Mouse (Mus musculus) lung, embryonic 14.5 days (tissue): ENCODE data around the gene Nup93. TPM values are rescaled to one million over a fixed set of nuclear protein-coding genes. Genes with fewer than 3 reads are reported as not detected.

Experiments
- ATAC-seq: fragments of 200-750 bp; cut with Nextera tagmentation; 2 replicates; pipeline ENCODE4 v1.8.0; 2017; ENCODE audit warnings: mild to moderate bottlenecking, moderate TSS enrichment, moderate library complexity; ENCODE audit not compliant: insufficient read depth
- DNase-seq: peaks from one replicate; pipeline ENCODE4 v3.0.0-alpha.2; 2015
- H3K27ac ChIP-seq: fragments of 300-500 bp; sonication (generic); 2 replicates; pipeline ENCODE4 v1.5.1; 2014; ENCODE audit warnings: low read depth, mild to moderate bottlenecking, moderate library complexity
- H3K27me3 ChIP-seq: fragments of 300-500 bp; sonication (generic); 2 replicates; pipeline ENCODE4 v1.6.1; 2014; ENCODE audit warnings: low read length, control low read depth; ENCODE audit not compliant: insufficient read depth
- H3K36me3 ChIP-seq: fragments of 300-500 bp; sonication (generic); 2 replicates; pipeline ENCODE4 v1.6.1; 2014; ENCODE audit warnings: control low read depth; ENCODE audit not compliant: insufficient read depth
- H3K4me1 ChIP-seq: fragments of 300-500 bp; sonication (generic); 2 replicates; pipeline ENCODE4 v1.6.1; 2014; ENCODE audit warnings: antibody characterized with exemption, control low read depth; ENCODE audit not compliant: insufficient read depth
- H3K4me2 ChIP-seq: fragments of 300-500 bp; sonication (generic); 2 replicates; pipeline ENCODE4 v1.6.1; 2014; ENCODE audit warnings: mild to moderate bottlenecking
- H3K4me3 ChIP-seq: fragments of 300-500 bp; sonication (generic); 2 replicates; pipeline ENCODE4 v1.5.1; 2014; ENCODE audit warnings: low read depth, low read length
- H3K9ac ChIP-seq: fragments of 300-500 bp; sonication (generic); 2 replicates; pipeline ENCODE4 v1.6.1; 2014
- H3K9me3 ChIP-seq: fragments of 300-500 bp; sonication (generic); 2 replicates; pipeline ENCODE4 v1.6.1; 2016; ENCODE audit warnings: low read depth, low read length, control low read depth
- CTCF ChIP-seq: IDR thresholded peaks from 2 replicates; pipeline ENCODE4 v1.5.1; 2016; ENCODE audit warnings: antibody characterized with exemption, low read depth
- WGBS: fragments of 180-500 bp; shearing (Covaris S2); extraction: QIAGEN DNeasy Blood & Tissue Kit; methylation state at CpG from one replicate; pipeline ENCODE4 v1.1.7; 2014; 5-methylcytosine and 5-hydroxymethylcytosine counted together
- polyA plus RNA-seq: library from polyadenylated mRNA; unstranded; fragments of >200 nt; fragmentation: Nextera tagmentation; extraction: Ambion mirVana; gene quantifications from 2 replicates; pipeline ENCODE4 v1.2.1, GENCODE M21; 2014

The Nup93 gene
- polyA plus RNA-seq, 1 experiment from 2014 or later, result 126 TPM

GRCm38 (mm10) chr8:94172809-94173732 is 41.3 kb upstream of the Nup93 start:
- Histone ChIP-seq H3K9me3 (no peaks in the 10 kb centered on the region), H3K4me1 (0 out of 2 replicates have a peak, but pooled peaks cover 7% of the 10 kb centered on the region), H3K27ac (peak overlapping the region; percentile 18; the same call in 1 of the 2 replicates), H3K27me3 (peaks cover 74% of the 10 kb centered on the region), H3K36me3 (no peaks in the 10 kb centered on the region), H3K4me2 (peak overlapping the region; percentile 75), H3K9ac (peak overlapping the region; percentile 51), H3K4me3 (peak overlapping the region; percentile 43)
- no peak; the same call in none of the 2 replicates for ATAC-seq
- 3% methylated on average over 39 of the region's 39 CpGs for WGBS
- TF ChIP-seq CTCF, result no peak
- peak; percentile 22 for DNase-seq

GRCm38 (mm10) chr8:94173848-94174403 is 40.4 kb upstream of the Nup93 start:
- Histone ChIP-seq H3K4me2 (peak overlapping the region; percentile 75), H3K27me3 (peaks cover 83% of the 10 kb centered on the region), H3K9me3 (no peaks in the 10 kb centered on the region), H3K4me3 (peak overlapping the region; percentile 43; the same call in 1 of the 2 replicates), H3K36me3 (no peaks in the 10 kb centered on the region), H3K9ac (no peak overlapping the region; the same call in 1 of the 2 replicates), H3K4me1 (0 out of 2 replicates have a peak, but pooled peaks cover 7% of the 10 kb centered on the region), H3K27ac (no peak overlapping the region)
- ATAC-seq, result no peak
- no peak for TF ChIP-seq CTCF
- no peak for DNase-seq
- 47% methylated on average over 11 of the region's 11 CpGs for WGBS

- Histone ChIP-seq H3K9ac (no peak overlapping the region), H3K4me2 (no peak overlapping the region), H3K27ac (no peak overlapping the region), H3K9me3 (no peaks in the 10 kb centered on the region), H3K4me1 (0 out of 2 replicates have a peak, but pooled peaks cover 7% of the 10 kb centered on the region), H3K4me3 (no peak overlapping the region), H3K27me3 (peaks cover 91% of the 10 kb centered on the region), H3K36me3 (no peaks in the 10 kb centered on the region)
- ATAC-seq (no peak), DNase-seq (peak; percentile 21)
- WGBS, result 33% methylated on average over 7 of the region's 7 CpGs
- peak; percentile 26 for TF ChIP-seq CTCF
These were observed 39.6 kb upstream of the Nup93 start for GRCm38 (mm10) chr8:94174619-94175213.

GRCm38 (mm10) chr8:94177716-94178390 is 36.5 kb upstream of the Nup93 start:
- peaks cover 83% of the 10 kb centered on the region for H3K27me3 ChIP-seq
- no peaks in the 10 kb centered on the region for H3K36me3 ChIP-seq
- ATAC-seq, result no peak
- 62% methylated on average over 7 of the region's 7 CpGs for WGBS
- H3K27ac ChIP-seq, result no peak overlapping the region; the same call in 1 of the 2 replicates
- H3K9ac ChIP-seq, result no peak overlapping the region
- H3K9me3 ChIP-seq, result no peaks in the 10 kb centered on the region
- DNase-seq, result no peak
- TF ChIP-seq CTCF, result no peak
- peak overlapping the region; percentile 82 for H3K4me2 ChIP-seq
- 0 out of 2 replicates have a peak overlapping the region, but pooled peaks have one; percentile 47 for H3K4me3 ChIP-seq
- no peaks in the 10 kb centered on the region for H3K4me1 ChIP-seq

GRCm38 (mm10) chr8:94178857-94179712 is 35.3 kb upstream of the Nup93 start, which contains the start of gene Mt1:
Gene Mt1 (plus strand): TSS chr8:94179082.
- TF ChIP-seq CTCF, result no peak
- no peaks in the 10 kb centered on the region for H3K9me3 ChIP-seq
- H3K9ac ChIP-seq, result peak within 1 kb of the TSS; percentile 54
- H3K4me2 ChIP-seq, result peak within 1 kb of the TSS; percentile 82
- under 1% methylated on average over 50 of the region's 50 CpGs for WGBS
- H3K27me3 ChIP-seq, result peaks cover 83% of the 10 kb centered on the region
- DNase-seq (peak; percentile 90), ATAC-seq (peak; percentile 92)
- H3K27ac ChIP-seq, result peak within 1 kb of the TSS; percentile 30; the same call in 1 of the 2 replicates
- H3K4me3 ChIP-seq, result peak within 1 kb of the TSS; percentile 47
- no peaks in the 10 kb centered on the region for H3K36me3 ChIP-seq
- no peaks in the 10 kb centered on the region for H3K4me1 ChIP-seq
